In the genomic region with DNA sequence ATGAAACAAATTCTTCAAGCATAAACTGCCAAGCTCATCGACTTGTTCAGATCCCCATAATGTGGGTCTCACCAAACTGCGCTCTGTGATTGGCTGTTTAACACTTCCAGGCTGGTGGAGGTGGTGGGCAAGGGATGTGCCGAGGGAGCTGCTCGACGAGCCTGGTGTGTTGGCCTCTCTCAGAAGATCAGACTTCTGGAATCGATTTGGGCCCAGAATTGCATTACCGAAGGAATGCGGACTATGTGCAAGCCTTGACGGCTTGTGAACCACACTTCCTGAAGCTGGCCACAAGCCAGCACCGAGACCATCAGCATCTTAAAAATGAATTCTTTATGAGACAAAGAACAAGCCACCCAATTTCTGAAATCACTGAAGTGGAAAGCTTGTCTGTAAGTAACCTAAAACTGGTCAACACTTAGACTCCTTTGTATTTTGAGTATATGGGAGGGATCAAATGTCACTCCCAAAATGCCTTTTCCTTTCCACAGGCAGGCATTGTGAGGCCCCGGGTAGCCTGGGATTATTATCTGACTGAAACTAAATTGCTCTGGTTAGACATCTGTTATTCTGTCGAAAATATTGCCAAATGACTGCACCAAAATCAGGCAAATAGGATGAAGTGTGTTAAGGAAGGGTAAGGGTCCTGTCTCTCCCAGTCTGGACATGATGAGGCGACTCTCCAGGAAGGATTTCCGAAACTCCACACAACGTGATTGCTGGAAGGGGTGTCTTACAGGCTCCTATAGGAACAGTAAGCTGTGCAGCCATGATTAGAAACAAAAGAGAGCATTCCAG, we compare ENCODE assay signal across 10 mouse cellular contexts.
A peak's percentile ranks its signal among the peaks of the same experiment; 100 is the strongest.
DNase-seq lines count a peak whose midpoint lies in the region; ATAC-seq lines count a peak whose summit lies in the region.
"Had no signal": no experiment of that assay in that cellular context is flagged by ENCODE, and none has a peak within 500 bp of the region (broad histone marks: within the 10 kb centered on the region; RNA-seq: fewer than 3 reads in every experiment).

No protein-coding gene starts in this region.

- peak overlapping the region; percentile 43 for H3K27ac ChIP-seq in heart, embryonic 12.5 days (ENCODE audit: poor library complexity, severe bottlenecking)
- H3K27ac ChIP-seq: liver, embryonic 15.5 days had no signal

- peaks cover 24% of the 10 kb centered on the region for H3K4me1 ChIP-seq in heart, embryonic 12.5 days (replicated peaks)
- H3K4me1 ChIP-seq: liver, embryonic 15.5 days had no signal

- peak overlapping the region; percentile 11; the same call in 1 of the 2 replicates for H3K4me2 ChIP-seq in heart, embryonic 12.5 days
- H3K4me2 ChIP-seq: liver, embryonic 15.5 days had no signal

- no peaks in the 10 kb centered on the region for H3K36me3 ChIP-seq in heart, embryonic 12.5 days
- H3K36me3 ChIP-seq: liver, embryonic 15.5 days had no signal

- no peak for ATAC-seq in heart, embryonic 12.5 days (ENCODE audit: insufficient number of reproducible peaks, low FRiP score)
- ATAC-seq in activated CD4-positive, CD25-positive, alpha-beta regulatory T cell, adult 4 months: no peak

- H3K4me3 ChIP-seq in heart, embryonic 12.5 days: no peak overlapping the region
- H3K4me3 ChIP-seq: liver, embryonic 15.5 days had no signal

- no peaks in the 10 kb centered on the region for H3K9me3 ChIP-seq in heart, embryonic 12.5 days (replicated peaks)
- H3K9me3 ChIP-seq: liver, embryonic 15.5 days had no signal

- 43% methylated on average over 15 of the region's 15 CpGs for WGBS in heart, embryonic 12.5 days

- no peaks in the 10 kb centered on the region for H3K27me3 ChIP-seq in heart, embryonic 12.5 days (replicated peaks)
- H3K27me3 ChIP-seq: CH12.LX; liver, embryonic 15.5 days had no signal

- no peak overlapping the region for H3K9ac ChIP-seq in heart, embryonic 12.5 days
- H3K9ac ChIP-seq: liver, embryonic 15.5 days had no signal

- DNase-seq in heart, adult 9 months (ENCODE audit: low spot score in 2 of 2): no peak
- peak; percentile 17 for DNase-seq in ZHBTc4 (ENCODE audit: low read depth, low spot score)
- peak; percentile 15 for DNase-seq in heart, postnatal 4 days
- DNase-seq in lung, postnatal 36 days: peak; percentile 22
- no peak for DNase-seq in adrenal gland, postnatal 14 days
- DNase-seq in thymus, postnatal 36 days: no peak

Comparison
In these comparisons a context has a peak if more than half of its experiments do, and no peak if none do; other contexts are left out.
1. DNase-seq: peak in ZHBTc4 (single experiment), heart, postnatal 4 days (single experiment) and lung, postnatal 36 days (single experiment); none in heart, adult 9 months (0 of 2), adrenal gland, postnatal 14 days (single experiment) and thymus, postnatal 36 days (0 of 2).